Mouse (Mus musculus) bone marrow, adult 2 months (tissue): Measurements from ENCODE around the gene Rtp2. TPM values are rescaled to one million over a fixed set of nuclear protein-coding genes. Genes with fewer than 3 reads are reported as not detected.

Source experiments
- H3K27ac ChIP-seq: fragments of 200-500 bp; 2 replicates; pipeline ENCODE4 v1.5.1; 2012; ENCODE audit warnings: low read depth, mild to moderate bottlenecking, control low read depth, inconsistent platforms, low read length; ENCODE audit not compliant: control insufficient read depth, poor library complexity, insufficient read depth
- H3K4me1 ChIP-seq: fragments of 200-500 bp; 2 replicates; pipeline ENCODE4 v1.6.1; 2011; ENCODE audit warnings: low read length; ENCODE audit not compliant: control insufficient read depth, insufficient read depth
- H3K4me3 ChIP-seq: fragments of 200-500 bp; replicated peaks from 2 replicates; pipeline ENCODE3; 2011; ENCODE audit warnings: mild to moderate bottlenecking, low read depth, low read length, control low read depth; ENCODE audit not compliant: control insufficient read depth
- CTCF ChIP-seq: fragments of 200-500 bp; IDR thresholded peaks from 2 replicates; pipeline ENCODE4 v1.5.1; 2011; ENCODE audit warnings: low read length, control low read depth; ENCODE audit not compliant: control insufficient read depth, insufficient read depth
- POLR2A ChIP-seq: fragments of 200-500 bp; IDR thresholded peaks from 2 replicates; pipeline ENCODE4 v1.6.1; 2011; ENCODE audit warnings: low read depth, mild to moderate bottlenecking, control low read depth, low read length, borderline replicate concordance; ENCODE audit not compliant: control insufficient read depth
- WGBS: fragments of 180-500 bp; shearing (Covaris S2); methylation state at CpG from one replicate; pipeline ENCODE4 v1.1.7; 2018; 5-methylcytosine and 5-hydroxymethylcytosine counted together
- polyA plus RNA-seq: library from polyadenylated mRNA; stranded (reverse); fragments of >200 nt; gene quantifications from 2 replicates; pipeline ENCODE4 v1.2.4, GENCODE M21; 2011; ENCODE audit warnings: low replicate concordance; ENCODE audit not compliant: missing spikeins, insufficient read depth, insufficient read length

Rtp2 gene
- polyA plus RNA-seq = not detected in 2 replicates

DNA sequence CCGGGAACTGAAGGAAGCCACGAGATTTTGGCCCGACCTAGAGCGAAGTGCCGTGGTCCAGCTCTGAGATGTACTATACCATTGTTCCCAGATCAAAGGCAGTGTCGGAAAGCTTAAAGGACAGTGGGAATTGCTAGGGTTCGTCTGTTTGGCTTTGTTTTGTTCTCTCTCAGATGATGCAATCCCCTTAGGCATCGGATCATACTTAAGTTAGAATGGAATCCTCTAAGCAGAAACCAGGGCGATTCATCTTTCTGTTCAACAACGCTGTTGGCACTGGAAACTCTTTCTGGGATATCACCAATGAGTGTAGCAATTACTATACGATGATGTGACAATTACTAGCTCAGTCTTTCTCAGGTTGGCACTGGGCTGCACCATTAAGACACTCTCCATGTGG is at the start of gene Rtp2:
Rtp2 (minus strand) TSS at position 101 of the 400 bp plus-strand sequence.
- TF ChIP-seq POLR2A (no peak), CTCF (no peak)
- WGBS = 79% methylated on average over 11 of the region's 11 CpGs

GRCm38 (mm10) chr16:23980991-23981720 is 49.0 kb upstream of the Rtp2 start:
- peaks cover 5% of the 10 kb centered on the region; the same call in 1 of the 2 replicates for H3K4me1 ChIP-seq
- TF ChIP-seq CTCF (no peak), POLR2A (no peak; the same call in 1 of the 2 replicates)
- no peak overlapping the region for H3K4me3 ChIP-seq
- H3K27ac ChIP-seq = no peak overlapping the region
- WGBS = 4% methylated on average over 32 of the region's 32 CpGs

More for the DNA sequence above, at the start of gene Rtp2:
- peaks cover 2% of the 10 kb centered on the region; the same call in 1 of the 2 replicates for H3K4me1 ChIP-seq
- no peak within 1 kb of the TSS for H3K27ac ChIP-seq
- no peak within 1 kb of the TSS for H3K4me3 ChIP-seq

GRCm38 (mm10) chr16:23980201-23980870 is 48.1 kb upstream of the Rtp2 start:
- TF ChIP-seq POLR2A (no peak), CTCF (no peak)
- peaks cover 5% of the 10 kb centered on the region; the same call in 1 of the 2 replicates for H3K4me1 ChIP-seq
- H3K4me3 ChIP-seq = no peak overlapping the region
- H3K27ac ChIP-seq = no peak overlapping the region
- 24% methylated on average over 11 of the region's 11 CpGs for WGBS

- Histone ChIP-seq H3K27ac (no peak overlapping the region), H3K4me1 (peaks cover 5% of the 10 kb centered on the region; the same call in 1 of the 2 replicates), H3K4me3 (no peak overlapping the region)
- TF ChIP-seq POLR2A (no peak), CTCF (no peak)
- WGBS = 93% methylated on average over 9 of the region's 9 CpGs
These were observed 47.3 kb upstream of the Rtp2 start for GRCm38 (mm10) chr16:23979446-23979845.

DNA sequence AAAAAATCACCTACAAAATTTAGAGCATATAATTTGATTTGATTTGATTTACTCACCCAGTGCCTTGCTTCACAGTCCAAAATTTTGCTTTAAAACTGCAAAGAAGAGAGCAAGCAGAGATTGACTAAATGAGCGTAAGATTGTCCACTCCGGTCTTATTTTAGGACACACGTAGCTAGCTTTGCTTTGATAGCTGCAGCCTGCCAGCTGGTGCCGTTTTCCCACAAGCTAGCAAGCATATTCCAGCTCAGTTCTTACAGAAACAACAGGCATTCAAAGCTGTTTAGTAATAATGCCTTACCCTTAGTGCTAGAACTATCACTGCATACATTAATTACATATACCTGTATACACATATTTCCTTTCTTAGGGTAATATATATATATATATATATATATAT is 46.3 kb upstream of the Rtp2 start:
- WGBS = 89% methylated on average over 4 of the region's 4 CpGs

GRCm38 (mm10) chr16:23977732-23978131 is 45.5 kb upstream of the Rtp2 start:
- Histone ChIP-seq H3K4me1 (peaks cover 3% of the 10 kb centered on the region; the same call in 1 of the 2 replicates), H3K27ac (no peak overlapping the region), H3K4me3 (no peak overlapping the region)
- TF ChIP-seq POLR2A (no peak), CTCF (no peak)
- 67% methylated on average over 3 of the region's 3 CpGs for WGBS

More for the DNA sequence above, 46.3 kb upstream of the Rtp2 start:
- H3K27ac ChIP-seq = no peak overlapping the region
- H3K4me1 ChIP-seq = peaks cover 5% of the 10 kb centered on the region; the same call in 1 of the 2 replicates
- TF ChIP-seq POLR2A = no peak
- H3K4me3 ChIP-seq = no peak overlapping the region

GRCm38 (mm10) chr16:23976196-23976595 is 44.0 kb upstream of the Rtp2 start:
- TF ChIP-seq CTCF (no peak), POLR2A (no peak)
- H3K27ac ChIP-seq = no peak overlapping the region
- no peaks in the 10 kb centered on the region for H3K4me1 ChIP-seq
- no peak overlapping the region for H3K4me3 ChIP-seq
- 55% methylated on average over 2 of the region's 2 CpGs for whole genome bisulfite sequencing

DNA sequence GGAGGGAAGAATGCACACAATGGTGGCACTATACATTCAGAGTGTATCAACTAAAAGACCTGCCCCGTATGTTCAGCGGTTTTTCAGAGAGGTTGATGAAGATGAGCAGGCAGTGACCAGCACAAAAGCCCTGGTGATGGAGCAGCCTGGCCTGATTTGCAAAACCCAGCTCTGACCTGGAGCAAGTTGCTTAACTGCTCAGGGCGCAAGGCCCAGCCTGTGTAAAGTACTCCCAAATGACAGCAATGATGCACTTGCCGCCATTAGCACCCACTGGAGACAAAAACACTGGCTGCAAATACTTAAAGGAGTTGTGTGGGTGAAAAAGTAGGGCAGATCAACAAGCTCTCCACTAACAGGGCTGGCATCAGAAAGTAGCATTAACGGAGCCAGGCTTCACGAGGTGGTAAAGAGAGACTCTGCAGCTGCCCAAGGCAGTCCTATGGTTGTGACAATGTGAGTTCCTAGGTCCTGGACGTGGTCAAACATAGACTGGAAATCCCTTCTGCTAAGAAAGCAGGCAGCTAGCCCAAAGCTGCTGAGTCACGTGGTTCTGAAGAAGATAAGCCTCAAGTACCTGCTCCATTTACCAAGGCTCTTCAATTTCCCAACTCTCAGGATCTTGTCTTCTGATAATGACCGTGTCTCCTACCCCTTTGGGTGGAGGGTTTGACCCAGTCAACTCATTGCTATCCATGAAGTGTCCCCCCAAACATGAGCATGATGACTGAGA is 41.6 kb upstream of the Rtp2 start:
- no peak overlapping the region for H3K27ac ChIP-seq
- H3K4me3 ChIP-seq = no peak overlapping the region
- 78% methylated on average over 9 of the region's 9 CpGs for WGBS
- no peak for TF ChIP-seq POLR2A
- TF ChIP-seq CTCF = no peak
- H3K4me1 ChIP-seq = no peaks in the 10 kb centered on the region
